Mouse (Mus musculus) midbrain, embryonic 14.5 days (tissue): ENCODE measurements around the gene Bicdl2. TPM values are rescaled to one million over a fixed set of nuclear protein-coding genes. Genes with fewer than 3 reads are reported as not detected.

Experiments
- ATAC-seq: fragments of 200-750 bp; cut with Nextera tagmentation; 2 replicates; pipeline ENCODE4 v1.8.0; 2017; ENCODE audit warnings: moderate number of reproducible peaks, moderate library complexity; ENCODE audit not compliant: low FRiP score, low TSS enrichment
- DNase-seq: peaks from one replicate; pipeline ENCODE4 v3.0.0-alpha.2; 2015
- H3K27ac ChIP-seq: fragments of 300-500 bp; sonication (generic); replicated peaks from 2 replicates; pipeline ENCODE4 v1.5.1; 2014; ENCODE audit warnings: mild to moderate bottlenecking, low read depth, low read length, moderate library complexity
- H3K27me3 ChIP-seq: fragments of 300-500 bp; sonication (generic); 2 replicates; pipeline ENCODE4 v1.6.1; 2014; ENCODE audit warnings: low read length, control low read depth, mixed read lengths; ENCODE audit not compliant: control insufficient read depth, insufficient read depth
- H3K36me3 ChIP-seq: fragments of 300-500 bp; sonication (generic); 2 replicates; pipeline ENCODE4 v1.6.1; 2014; ENCODE audit warnings: low read length, control low read depth; ENCODE audit not compliant: control insufficient read depth, insufficient read depth
- H3K4me1 ChIP-seq: fragments of 300-500 bp; sonication (generic); 2 replicates; pipeline ENCODE4 v1.6.1; 2014; ENCODE audit warnings: mild to moderate bottlenecking, antibody characterized with exemption, low read length, control low read depth; ENCODE audit not compliant: control insufficient read depth, insufficient read depth
- H3K4me2 ChIP-seq: fragments of 300-500 bp; sonication (generic); 2 replicates; pipeline ENCODE4 v1.6.1; 2014; ENCODE audit warnings: mild to moderate bottlenecking, low read length, moderate library complexity
- H3K4me3 ChIP-seq: fragments of 300-500 bp; sonication (generic); replicated peaks from 2 replicates; pipeline ENCODE4 v1.5.1; 2014; ENCODE audit warnings: low read depth, low read length
- H3K9ac ChIP-seq: fragments of 300-500 bp; sonication (generic); replicated peaks from 2 replicates; pipeline ENCODE4 v1.6.1; 2014; ENCODE audit warnings: mild to moderate bottlenecking, low read length, moderate library complexity
- H3K9me3 ChIP-seq: fragments of 300-500 bp; sonication (generic); 2 replicates; pipeline ENCODE4 v1.6.1; 2016; ENCODE audit warnings: low read length, control low read depth, mixed read lengths; ENCODE audit not compliant: control insufficient read depth
- WGBS: fragments of 180-500 bp; shearing (Covaris S2); extraction: QIAGEN DNeasy Blood & Tissue Kit; methylation state at CpG from one replicate; pipeline ENCODE4 v1.1.7; 2014; 5-methylcytosine and 5-hydroxymethylcytosine counted together
- polyA plus RNA-seq: library from polyadenylated mRNA; unstranded; fragments of >200 nt; fragmentation: Nextera tagmentation; extraction: Ambion mirVana; gene quantifications from 2 replicates; pipeline ENCODE4 v1.2.1, GENCODE M21; 2014

The Bicdl2 gene
- polyA plus RNA-seq = 0.26 TPM in 1 of 2 replicates, not detected in the other

DNA sequence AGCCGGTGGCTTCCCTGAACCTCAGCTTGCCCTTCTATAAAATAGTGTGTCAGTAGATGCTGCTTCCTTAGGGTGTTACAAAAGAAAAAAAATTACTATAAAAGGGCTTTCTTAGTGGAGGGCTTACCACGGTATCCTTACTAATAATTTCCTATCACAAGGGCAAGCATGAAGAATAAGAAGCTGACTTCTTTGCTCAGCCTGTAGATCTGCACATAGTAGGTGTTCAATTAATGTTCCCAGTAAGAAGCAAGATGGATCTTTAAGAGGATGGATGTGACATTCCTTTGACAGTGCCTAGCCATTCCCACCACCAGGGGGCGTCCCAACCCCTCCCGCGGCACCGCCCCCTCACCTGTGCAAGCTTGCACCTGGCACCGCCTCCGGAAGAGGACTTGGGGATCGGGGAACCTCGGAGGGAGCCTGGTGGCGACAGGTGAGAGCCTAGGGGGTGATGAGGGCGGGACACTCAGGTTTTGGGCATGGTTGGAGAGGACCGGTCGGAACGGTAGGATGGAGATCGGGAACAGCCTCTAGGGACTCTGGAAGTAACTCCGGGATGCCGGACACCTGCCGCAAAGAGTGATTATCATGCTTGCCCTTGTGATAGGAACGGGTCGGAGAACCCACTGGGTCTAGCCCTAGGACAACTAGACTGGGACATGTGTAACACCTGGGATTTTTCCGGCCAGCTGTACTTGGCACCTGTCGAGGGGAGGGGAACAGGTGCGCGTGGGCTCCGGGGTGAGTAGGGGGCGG is at the start of gene Bicdl2:
Gene Bicdl2, plus strand, starts transcription at position 390 of the 759 bp plus-strand sequence.
- 7% methylated on average over 27 of the region's 27 CpGs for WGBS
- Histone ChIP-seq H3K27me3 (peaks cover 27% of the 10 kb centered on the region), H3K4me1 (no peaks in the 10 kb centered on the region), H3K4me3 (no peak within 1 kb of the TSS), H3K27ac (no peak within 1 kb of the TSS), H3K9me3 (no peaks in the 10 kb centered on the region), H3K36me3 (no peaks in the 10 kb centered on the region), H3K9ac (no peak within 1 kb of the TSS), H3K4me2 (no peak within 1 kb of the TSS)
- no peak for DNase-seq
- ATAC-seq = no peak

DNA sequence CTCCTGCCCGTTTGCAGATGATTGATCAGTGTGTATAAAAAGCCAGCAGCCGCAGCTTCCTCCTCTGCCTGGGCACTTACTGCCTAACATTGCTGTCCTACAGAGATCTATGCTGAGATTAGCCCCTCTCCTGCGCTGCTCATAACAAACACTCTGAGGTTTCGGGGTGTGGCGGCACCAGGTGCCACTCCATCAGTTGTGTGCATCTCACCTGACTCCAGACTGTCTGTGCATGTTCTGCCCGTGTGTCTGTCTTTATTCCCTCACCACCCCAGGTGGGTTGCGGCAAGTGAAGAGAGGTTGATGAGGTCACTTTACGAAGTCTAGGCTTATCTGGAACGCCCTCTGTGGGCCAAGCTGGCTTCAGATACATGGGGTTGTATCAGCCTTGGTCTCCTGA is 43.2 kb upstream of the Bicdl2 start:
- WGBS = 70% methylated on average over 9 of the region's 9 CpGs
- Histone ChIP-seq H3K27ac (no peak overlapping the region), H3K9me3 (no peaks in the 10 kb centered on the region), H3K4me2 (no peak overlapping the region), H3K4me1 (no peaks in the 10 kb centered on the region), H3K36me3 (no peaks in the 10 kb centered on the region), H3K4me3 (no peak overlapping the region), H3K27me3 (no peaks in the 10 kb centered on the region), H3K9ac (no peak overlapping the region)
- ATAC-seq (no peak), DNase-seq (no peak)

DNA sequence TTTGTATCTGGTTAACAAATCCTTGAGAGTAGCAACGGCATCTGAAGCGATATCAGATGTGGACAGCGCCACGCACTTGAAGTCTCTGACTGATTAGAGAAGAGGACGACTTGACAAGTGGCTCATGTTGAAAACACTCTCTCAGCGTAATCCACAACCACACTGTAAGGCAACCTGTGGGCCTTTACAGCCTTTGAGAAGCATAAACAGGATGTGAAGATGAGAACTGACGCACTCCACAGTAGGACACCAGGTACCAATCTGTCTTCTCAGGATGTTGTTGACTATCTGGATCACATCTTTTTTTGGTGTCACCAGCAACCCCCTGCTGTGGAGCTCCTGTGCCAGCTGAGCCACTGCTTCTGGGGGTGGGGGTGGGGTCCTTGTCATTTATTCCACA is 40.0 kb upstream of the Bicdl2 start:
- WGBS = 85% methylated on average over 7 of the region's 7 CpGs
- H3K4me3 ChIP-seq = no peak overlapping the region

DNA sequence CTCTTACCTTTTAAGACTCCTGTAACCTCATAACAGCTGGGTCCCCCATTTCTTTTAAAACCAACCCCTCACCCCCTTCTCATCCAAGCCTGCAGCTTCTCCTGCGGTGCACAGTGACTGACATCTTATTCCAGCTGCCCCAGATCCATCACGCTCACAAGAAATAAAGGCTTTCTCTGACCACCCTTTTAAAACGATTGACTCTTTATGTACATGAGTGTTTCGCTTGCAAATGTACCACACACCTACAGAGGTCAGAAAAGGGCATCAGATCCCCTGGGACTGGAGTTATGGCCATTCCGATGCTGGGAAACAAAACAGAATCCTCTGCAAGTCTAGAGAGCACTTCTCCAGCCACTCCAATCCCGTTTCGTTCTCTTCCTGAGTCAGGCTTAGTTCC is 32.5 kb upstream of the Bicdl2 start:
- Histone ChIP-seq H3K4me3 (no peak overlapping the region), H3K9me3 (no peaks in the 10 kb centered on the region), H3K27me3 (no peaks in the 10 kb centered on the region), H3K4me2 (no peak overlapping the region), H3K27ac (no peak overlapping the region), H3K36me3 (no peaks in the 10 kb centered on the region), H3K4me1 (no peaks in the 10 kb centered on the region), H3K9ac (no peak overlapping the region)
- 29% methylated on average over 7 of the region's 7 CpGs for WGBS
- DNase-seq = no peak
- no peak for ATAC-seq

More for the DNA sequence above, 40.0 kb upstream of the Bicdl2 start:
- no peak for DNase-seq
- ATAC-seq = no peak
- H3K27me3 ChIP-seq = no peaks in the 10 kb centered on the region
- no peaks in the 10 kb centered on the region for H3K36me3 ChIP-seq
- no peak overlapping the region for H3K9ac ChIP-seq
- no peak overlapping the region for H3K27ac ChIP-seq
- no peak overlapping the region for H3K4me2 ChIP-seq
- H3K4me1 ChIP-seq = no peaks in the 10 kb centered on the region
- H3K9me3 ChIP-seq = no peaks in the 10 kb centered on the region

DNA sequence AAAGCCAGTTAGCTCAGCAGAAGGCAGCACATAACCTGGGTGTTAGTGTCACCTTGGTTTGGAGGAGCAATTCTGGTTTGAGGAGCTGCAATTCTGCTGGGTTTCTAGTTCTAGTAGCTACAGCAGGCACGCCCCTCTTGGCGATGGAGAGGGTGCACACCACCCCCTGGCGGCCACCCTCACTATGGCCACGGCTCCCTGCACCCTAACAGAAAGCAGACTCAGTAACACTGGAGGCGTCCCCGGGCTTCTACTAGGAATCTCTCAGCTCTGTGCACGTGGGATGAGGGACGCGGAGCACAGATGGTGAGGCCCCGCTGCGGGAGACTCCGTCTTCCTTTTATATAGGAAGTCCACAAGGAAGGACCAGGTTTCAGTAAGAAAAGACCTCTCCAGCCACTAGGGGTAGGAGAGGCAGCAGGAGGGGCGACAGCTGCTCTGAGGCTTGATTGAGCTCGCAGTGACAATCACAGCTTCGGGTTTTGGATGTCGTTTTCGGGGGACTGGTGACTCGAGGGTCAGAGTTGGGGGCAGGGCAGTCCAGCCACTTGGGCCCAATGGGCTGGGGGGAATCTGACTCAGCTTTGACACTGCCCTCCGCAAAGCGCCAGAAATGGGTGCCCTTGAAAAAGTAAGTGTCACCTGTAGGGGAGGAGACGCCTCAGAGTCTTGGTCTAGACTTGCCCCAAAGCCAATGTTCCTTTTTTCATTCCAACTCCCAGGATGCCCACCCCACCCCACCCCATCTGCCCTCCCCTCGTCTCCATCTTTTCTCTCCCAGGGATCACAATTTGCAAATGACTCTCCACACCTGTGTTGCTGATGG is 29.9 kb upstream of the Bicdl2 start:
- H3K9ac ChIP-seq = 0 out of 2 replicates have a peak overlapping the region, but pooled peaks have one; percentile 14
- no peak overlapping the region for H3K4me3 ChIP-seq
- 19% methylated on average over 22 of the region's 22 CpGs for WGBS
- DNase-seq (peak; percentile 70), ATAC-seq (peak; percentile 55; the same call in 1 of the 2 replicates)
- no peaks in the 10 kb centered on the region for H3K9me3 ChIP-seq
- no peaks in the 10 kb centered on the region for H3K4me1 ChIP-seq
- H3K4me2 ChIP-seq = peak overlapping the region; percentile 39
- no peaks in the 10 kb centered on the region for H3K27me3 ChIP-seq
- H3K36me3 ChIP-seq = no peaks in the 10 kb centered on the region
- H3K27ac ChIP-seq = no peak overlapping the region

DNA sequence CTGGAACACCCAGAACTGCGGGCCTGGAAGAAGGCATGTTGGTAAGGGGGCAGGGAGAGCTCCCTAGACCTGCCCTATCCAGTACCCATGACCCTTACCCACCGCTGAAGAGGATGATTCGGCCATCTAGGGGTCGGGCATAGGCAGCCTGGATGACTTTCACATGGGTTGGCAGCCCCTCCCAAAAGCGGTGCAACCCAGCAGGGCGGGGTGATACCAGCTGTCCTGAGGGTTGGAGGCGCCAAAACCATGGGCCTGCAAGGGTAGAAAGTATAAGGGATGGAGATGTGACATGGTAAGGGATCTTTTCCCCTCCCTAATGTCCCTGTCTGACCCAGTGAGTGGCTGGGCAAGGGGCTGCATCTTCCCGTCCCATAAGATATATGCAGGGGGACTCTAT is 29.1 kb upstream of the Bicdl2 start:
- no peak overlapping the region for H3K27ac ChIP-seq
- WGBS = 78% methylated on average over 8 of the region's 8 CpGs
- no peak for ATAC-seq

DNA sequence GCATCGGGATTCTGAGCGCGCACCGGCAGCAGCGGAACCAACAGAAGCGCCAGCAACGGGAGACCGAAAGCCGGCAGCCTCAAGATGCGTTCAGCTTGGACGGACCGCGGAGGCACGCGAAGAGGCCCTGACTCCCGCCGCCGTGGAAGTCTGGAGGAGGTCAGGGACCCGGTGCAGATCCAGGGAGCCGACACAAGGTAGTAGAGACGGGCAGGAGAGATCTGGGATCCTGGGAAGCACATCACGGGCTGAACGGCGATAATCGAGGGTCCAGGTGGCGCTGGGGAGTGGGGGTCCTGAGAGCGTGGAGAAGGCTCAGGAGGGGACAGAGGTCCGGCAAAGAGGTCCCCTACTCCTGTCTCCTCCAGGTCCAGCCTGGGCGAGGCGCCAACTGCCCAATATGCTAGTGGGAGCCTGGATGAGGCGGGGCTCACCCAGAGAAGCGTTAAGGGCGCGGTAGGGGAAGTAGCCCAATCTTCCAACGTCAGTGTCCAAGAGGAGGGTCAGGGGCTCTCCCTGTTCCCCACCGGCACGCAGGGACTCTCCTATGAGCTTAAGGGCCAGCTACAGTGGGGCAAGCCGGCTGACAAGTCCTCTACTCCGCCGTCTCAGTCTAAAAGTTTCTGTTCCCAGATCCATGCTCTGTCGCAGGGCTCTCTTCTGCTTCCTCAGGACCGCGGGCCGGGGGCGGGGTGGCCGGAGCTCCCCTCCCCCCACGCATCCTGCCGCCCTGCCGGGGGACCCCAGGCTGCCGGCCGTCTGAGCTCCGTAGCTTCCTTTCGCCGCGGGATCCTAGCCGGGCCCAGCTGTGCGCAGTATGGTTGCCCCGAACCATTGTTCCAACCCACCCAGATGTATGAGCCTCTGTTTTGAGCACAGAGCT is 15.5 kb upstream of the Bicdl2 start, which contains the start of gene Mmp25:
Gene Mmp25, minus strand, starts transcription at position 665 of the 883 bp plus-strand sequence.
- Histone ChIP-seq H3K4me3 (peak within 1 kb of the TSS; percentile 35), H3K9ac (peak within 1 kb of the TSS; percentile 29; the same call in 1 of the 2 replicates), H3K27me3 (peaks cover 13% of the 10 kb centered on the region), H3K9me3 (no peaks in the 10 kb centered on the region), H3K36me3 (no peaks in the 10 kb centered on the region), H3K4me1 (0 out of 2 replicates have a peak, but pooled peaks cover 6% of the 10 kb centered on the region), H3K4me2 (peak within 1 kb of the TSS; percentile 67), H3K27ac (no peak within 1 kb of the TSS)
- WGBS = 1% methylated on average over 58 of the region's 58 CpGs
- peak; percentile 46; the same call in 1 of the 2 replicates for ATAC-seq
- DNase-seq = peak; percentile 47

More for the DNA sequence above, 29.1 kb upstream of the Bicdl2 start:
- no peak overlapping the region for H3K9ac ChIP-seq
- no peak overlapping the region for H3K4me2 ChIP-seq
- H3K4me1 ChIP-seq = no peaks in the 10 kb centered on the region
- H3K36me3 ChIP-seq = no peaks in the 10 kb centered on the region
- no peak for DNase-seq
- H3K4me3 ChIP-seq = no peak overlapping the region
- H3K27me3 ChIP-seq = no peaks in the 10 kb centered on the region
- no peaks in the 10 kb centered on the region for H3K9me3 ChIP-seq

DNA sequence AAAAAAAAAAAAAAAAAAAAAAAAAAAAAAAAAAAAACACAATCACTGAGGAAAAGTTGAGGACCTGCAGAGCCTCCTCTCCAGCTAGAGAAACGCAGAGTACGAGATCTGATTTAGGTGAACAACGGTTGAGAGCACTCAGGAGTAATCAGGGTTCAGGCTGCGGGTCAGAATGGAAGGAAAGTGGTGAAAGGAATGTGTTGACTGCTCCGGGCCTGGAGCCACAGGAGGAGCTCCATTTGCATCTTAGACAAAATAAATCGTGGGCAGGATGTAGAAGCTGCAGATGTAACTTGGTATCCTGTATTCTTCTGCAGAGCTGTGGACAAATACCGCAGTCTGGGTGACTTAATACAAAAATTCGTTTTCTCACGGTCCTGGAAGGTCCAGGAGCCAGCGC is 14.4 kb upstream of the Bicdl2 start:
- DNase-seq = no peak
- no peak overlapping the region for H3K4me3 ChIP-seq

More for the DNA sequence above, 14.4 kb upstream of the Bicdl2 start:
- H3K9me3 ChIP-seq = no peaks in the 10 kb centered on the region
- no peak overlapping the region for H3K9ac ChIP-seq
- no peak overlapping the region for H3K27ac ChIP-seq
- peaks cover 13% of the 10 kb centered on the region for H3K27me3 ChIP-seq
- ATAC-seq = no peak
- no peak overlapping the region for H3K4me2 ChIP-seq
- 0 out of 2 replicates have a peak, but pooled peaks cover 6% of the 10 kb centered on the region for H3K4me1 ChIP-seq
- 32% methylated on average over 10 of the region's 10 CpGs for WGBS
- no peaks in the 10 kb centered on the region for H3K36me3 ChIP-seq
